Comparison of ENCODE assay signal across 37 mouse cellular contexts in genomic region chr3:129793801-129794200, GRCm38 (mm10). TPM values are rescaled to one million over a fixed set of nuclear protein-coding genes. Genes with fewer than 3 reads are reported as not detected.
DNase-seq lines count a peak whose midpoint lies in the region; ATAC-seq lines count a peak whose summit lies in the region.
"Had no signal": no experiment of that assay in that cellular context is flagged by ENCODE, and none has a peak within 500 bp of the region (broad histone marks: within the 10 kb centered on the region; RNA-seq: fewer than 3 reads in every experiment).

No protein-coding gene starts in this region.

- WGBS in kidney, embryonic 14.5 days: 82% methylated on average over 5 of the region's 5 CpGs
- 88% methylated on average over 5 of the region's 5 CpGs for WGBS in embryonic facial prominence, embryonic 10.5 days

- no peaks in the 10 kb centered on the region for H3K27me3 ChIP-seq in kidney, embryonic 14.5 days (ENCODE audit: control insufficient read depth, insufficient read depth, low read length)
- no peaks in the 10 kb centered on the region for H3K27me3 ChIP-seq in embryonic facial prominence, embryonic 10.5 days (replicated peaks; ENCODE audit: low read depth, poor library complexity, severe bottlenecking)
- H3K27me3 ChIP-seq: CH12.LX; forebrain, embryonic 13.5 days; heart, embryonic 12.5 days; heart, embryonic 15.5 days; Patski had no signal

- H3K4me1 ChIP-seq in kidney, embryonic 14.5 days (ENCODE audit: control insufficient read depth, insufficient read depth, low read length): no peaks in the 10 kb centered on the region
- peaks cover 7% of the 10 kb centered on the region; the same call in 1 of the 2 replicates for H3K4me1 ChIP-seq in embryonic facial prominence, embryonic 10.5 days
- H3K4me1 ChIP-seq: forebrain, embryonic 13.5 days; heart, embryonic 15.5 days had no signal

- H3K4me2 ChIP-seq in kidney, embryonic 14.5 days (replicated peaks; ENCODE audit: low read depth, low read length): no peak overlapping the region
- H3K4me2 ChIP-seq: forebrain, embryonic 13.5 days; heart, embryonic 12.5 days; heart, embryonic 15.5 days; hindbrain, embryonic 14.5 days had no signal

- no peak overlapping the region for H3K9ac ChIP-seq in kidney, embryonic 14.5 days (ENCODE audit: low read depth, low read length)
- H3K9ac ChIP-seq: forebrain, embryonic 13.5 days; forebrain, postnatal 0 days; heart, embryonic 12.5 days; heart, embryonic 15.5 days; hindbrain, embryonic 14.5 days had no signal

- peak; percentile 80 for DNase-seq in kidney, adult 18-20 months
- peak; percentile 91 for DNase-seq in kidney, adult 9 months
- DNase-seq in kidney, postnatal 14 days: peak; percentile 81
- peak; percentile 19 to 42 for DNase-seq in kidney, postnatal 4 days
- no peak for DNase-seq in embryonic facial prominence, embryonic 10.5 days (ENCODE audit: low spot score)
- DNase-seq in adrenal gland, postnatal 14 days: no peak
- DNase-seq in gastrocnemius, adult 18-20 months (ENCODE audit: low spot score): no peak
- DNase-seq: adrenal gland, postnatal 10 days; B cell, adult 2 months; cerebellum, adult 11 months; cerebellum, adult 2 months; cerebellum, adult 9-11 months; cerebellum, postnatal 25 days; embryo, embryonic 11 days; forebrain, postnatal 0 days; gastrocnemius, postnatal 25 days; heart, adult 18-20 months; heart, postnatal 10 days; heart, postnatal 36 days had no signal

- no peak overlapping the region for H3K4me3 ChIP-seq in kidney, embryonic 14.5 days (ENCODE audit: low read length)
- H3K4me3 ChIP-seq in embryonic facial prominence, embryonic 10.5 days: no peak overlapping the region
- H3K4me3 ChIP-seq: forebrain, embryonic 10.5 days; forebrain, embryonic 13.5 days; heart, embryonic 12.5 days; heart, embryonic 15.5 days had no signal

- no peak overlapping the region for H3K27ac ChIP-seq in kidney, embryonic 14.5 days (ENCODE audit: low read depth, low read length)
- no peak overlapping the region for H3K27ac ChIP-seq in embryonic facial prominence, embryonic 10.5 days (replicated peaks)
- H3K27ac ChIP-seq: forebrain, embryonic 10.5 days; forebrain, embryonic 13.5 days; heart, embryonic 15.5 days; hindbrain, embryonic 14.5 days; hindbrain, postnatal 0 days had no signal

- no peak for ATAC-seq in kidney, embryonic 14.5 days (ENCODE audit: low FRiP score, low TSS enrichment)
- ATAC-seq: forebrain, embryonic 13.5 days; forebrain, postnatal 0 days; hindbrain, postnatal 0 days; Patski had no signal

- no peaks in the 10 kb centered on the region for H3K36me3 ChIP-seq in kidney, embryonic 14.5 days (ENCODE audit: control insufficient read depth, insufficient read depth, low read length)
- no peaks in the 10 kb centered on the region for H3K36me3 ChIP-seq in embryonic facial prominence, embryonic 10.5 days (replicated peaks)
- H3K36me3 ChIP-seq: forebrain, embryonic 10.5 days; G1E; heart, embryonic 12.5 days; heart, embryonic 15.5 days had no signal

- no peaks in the 10 kb centered on the region for H3K9me3 ChIP-seq in kidney, embryonic 14.5 days (ENCODE audit: control insufficient read depth, low read length)
- no peaks in the 10 kb centered on the region for H3K9me3 ChIP-seq in embryonic facial prominence, embryonic 10.5 days
- H3K9me3 ChIP-seq: forebrain, embryonic 10.5 days; forebrain, embryonic 13.5 days; G1E; heart, embryonic 12.5 days; heart, embryonic 15.5 days had no signal

RNA-seq across cellular contexts. Expression of gene Lrit3, which starts 10.0 kb away (rescaled TPM):
- polyA plus RNA-seq in kidney, embryonic 14.5 days (2014; fragmentation: Nextera tagmentation; extraction: Ambion mirVana): not detected in 2 replicates
- polyA plus RNA-seq in embryonic facial prominence, embryonic 10.5 days (2016; fragmentation: Nextera tagmentation; extraction: Ambion mirVana): not detected in 2 replicates
- total RNA-seq in adrenal gland, postnatal 14 days (2021): not detected in 2 replicates
- not detected for total RNA-seq in gastrocnemius, adult 18-20 months (2021)
- total RNA-seq: adrenal gland, adult 18-20 months; adrenal gland, postnatal 10 days; adrenal gland, postnatal 4 days; CH12.LX; forebrain, postnatal 0 days; gastrocnemius, adult 8-10 months; gastrocnemius, postnatal 25 days; heart, adult 18-20 months; heart, postnatal 10 days; heart, postnatal 36 days; hindbrain, postnatal 0 days had no signal
- polyA plus RNA-seq: embryonic facial prominence, embryonic 11.5 days; embryonic facial prominence, embryonic 14.5 days; forebrain, embryonic 10.5 days; forebrain, embryonic 13.5 days; forebrain, postnatal 0 days; G1E; heart, embryonic 12.5 days; heart, embryonic 15.5 days; hindbrain, embryonic 11.5 days; hindbrain, embryonic 14.5 days; Patski had no signal

RNA-seq across cellular contexts. Expression of gene Rrh, which starts 28.6 kb away (rescaled TPM):
- 0.26 TPM in 1 of 2 replicates, not detected in the other for polyA plus RNA-seq in kidney, embryonic 14.5 days (2014; fragmentation: Nextera tagmentation; extraction: Ambion mirVana)
- 0.27 and 0.43 TPM in 2 replicates for polyA plus RNA-seq in embryonic facial prominence, embryonic 10.5 days (2016; fragmentation: Nextera tagmentation; extraction: Ambion mirVana)
- total RNA-seq in adrenal gland, postnatal 14 days (2021): 0.19 TPM in 1 of 2 replicates, not detected in the other
- not detected for total RNA-seq in gastrocnemius, adult 18-20 months (2021)
- total RNA-seq: adrenal gland, adult 18-20 months; gastrocnemius, adult 8-10 months; gastrocnemius, postnatal 25 days; heart, adult 18-20 months; heart, postnatal 36 days had no signal
- polyA plus RNA-seq: embryonic facial prominence, embryonic 14.5 days; G1E; gonadal fat pad, adult 2 months; heart, embryonic 15.5 days; hindbrain, embryonic 11.5 days; hindbrain, embryonic 14.5 days had no signal

RNA-seq across cellular contexts. Expression of gene Gar1, which starts 37.4 kb away (rescaled TPM):
- 52.2 and 77.2 TPM in 2 replicates for polyA plus RNA-seq in kidney, embryonic 14.5 days (2014; fragmentation: Nextera tagmentation; extraction: Ambion mirVana)
- 109 TPM in 2 replicates for polyA plus RNA-seq in embryonic facial prominence, embryonic 10.5 days (2016; fragmentation: Nextera tagmentation; extraction: Ambion mirVana)
- 67.1 and 89.6 TPM in 2 replicates for total RNA-seq in adrenal gland, postnatal 14 days (2021)
- total RNA-seq in gastrocnemius, adult 18-20 months (2021): 10 to 100 TPM; 19.7 to 21.7 TPM

RNA-seq across cellular contexts. Expression of gene Egf, which starts 38.7 kb away (rescaled TPM):
- 1.6 and 1.8 TPM in 2 replicates for polyA plus RNA-seq in kidney, embryonic 14.5 days (2014; fragmentation: Nextera tagmentation; extraction: Ambion mirVana)
- 1.5 TPM in 2 replicates for polyA plus RNA-seq in embryonic facial prominence, embryonic 10.5 days (2016; fragmentation: Nextera tagmentation; extraction: Ambion mirVana)
- 0.64 and 0.82 TPM in 2 replicates for total RNA-seq in adrenal gland, postnatal 14 days (2021)
- 10 to 100 TPM; 25.9 to 30.3 TPM for total RNA-seq in gastrocnemius, adult 18-20 months (2021)

RNA-seq across cellular contexts. Expression of gene Cfi, which starts 41.9 kb away (rescaled TPM):
- polyA plus RNA-seq in kidney, embryonic 14.5 days (2014; fragmentation: Nextera tagmentation; extraction: Ambion mirVana): 6.5 and 7.8 TPM in 2 replicates
- 0.39 and 0.59 TPM in 2 replicates for polyA plus RNA-seq in embryonic facial prominence, embryonic 10.5 days (2016; fragmentation: Nextera tagmentation; extraction: Ambion mirVana)
- 3.5 and 67.6 TPM in 2 replicates for total RNA-seq in adrenal gland, postnatal 14 days (2021)
- total RNA-seq in gastrocnemius, adult 18-20 months (2021): under 1 TPM in 1 of 2 experiments, not detected in 1; 0.38 TPM
- total RNA-seq: forebrain, postnatal 0 days; G1E; gastrocnemius, adult 8-10 months; gastrocnemius, postnatal 25 days; hindbrain, postnatal 0 days had no signal
- polyA plus RNA-seq: cortical plate, adult 2 months; G1E had no signal

Comparison
In these comparisons a context has a peak if more than half of its experiments do, and no peak if none do; other contexts are left out.
1. DNase-seq: peak in kidney, adult 18-20 months (single experiment), kidney, adult 9 months (single experiment), kidney, postnatal 14 days (single experiment) and kidney, postnatal 4 days (2 of 2); none in embryonic facial prominence, embryonic 10.5 days (single experiment), adrenal gland, postnatal 14 days (single experiment) and gastrocnemius, adult 18-20 months (single experiment).